Mouse (Mus musculus) monocyte, adult 5-6 weeks (primary cell): ENCODE measurements around the gene Nfix. TPM values are rescaled to one million over a fixed set of nuclear protein-coding genes. Genes with fewer than 3 reads are reported as not detected.

Source experiments
- ATAC-seq: fragments of 153-309, 156-312 bp; replicated peaks from 2 replicates; pipeline ENCODE4 v1.8.0; 2017; ENCODE audit warnings: mild to moderate bottlenecking; ENCODE audit not compliant: low TSS enrichment, insufficient number of reproducible peaks, severe bottlenecking, poor library complexity, low FRiP score
- total RNA-seq: library from RNA; stranded (forward); fragments of 200-1000, 200-491, 200-594 nt; gene quantifications from 3 replicates; pipeline ENCODE4 v1.2.3, GENCODE M21; 2017

The Nfix gene
- total RNA-seq, 1 experiment from 2014 or later: 16.7 TPM

- no peak for ATAC-seq
Observed at GRCm38 (mm10) chr8:84752734-84753582, 47.2 kb downstream of the Nfix start.

GRCm38 (mm10) chr8:84749519-84749918 lies 50.6 kb downstream of the Nfix start:
- ATAC-seq: no peak

- no peak; the same call in 1 of the 2 replicates for ATAC-seq
Observed at GRCm38 (mm10) chr8:84745032-84745925, 54.9 kb downstream of the Nfix start.

- ATAC-seq: no peak; the same call in 1 of the 2 replicates
Observed at GRCm38 (mm10) chr8:84743517-84744420, 56.4 kb downstream of the Nfix start.

GRCm38 (mm10) chr8:84743054-84743415 lies 57.1 kb downstream of the Nfix start:
- no peak for ATAC-seq

GRCm38 (mm10) chr8:84742171-84743053 lies 57.7 kb downstream of the Nfix start:
- ATAC-seq: no peak

GRCm38 (mm10) chr8:84740895-84741843 lies 59.0 kb downstream of the Nfix start:
- ATAC-seq: no peak

- ATAC-seq: no peak
Observed at GRCm38 (mm10) chr8:84739401-84739742, 60.8 kb downstream of the Nfix start.

- no peak for ATAC-seq
Observed at GRCm38 (mm10) chr8:84738715-84739400, 61.3 kb downstream of the Nfix start.

- no peak for ATAC-seq
Observed at GRCm38 (mm10) chr8:84738266-84738665, 61.9 kb downstream of the Nfix start.

- ATAC-seq: peak; percentile 95
Observed at GRCm38 (mm10) chr8:84737608-84738007, 62.5 kb downstream of the Nfix start.

GRCm38 (mm10) chr8:84736521-84736920 lies 63.6 kb downstream of the Nfix start:
- no peak for ATAC-seq

- no peak for ATAC-seq
Observed at GRCm38 (mm10) chr8:84735597-84735996, 64.5 kb downstream of the Nfix start.

- ATAC-seq: no peak
Observed at GRCm38 (mm10) chr8:84734680-84735079, 65.5 kb downstream of the Nfix start.

- ATAC-seq: no peak
Observed at GRCm38 (mm10) chr8:84733959-84734358, 66.2 kb downstream of the Nfix start.

GRCm38 (mm10) chr8:84732996-84733395 lies 67.1 kb downstream of the Nfix start:
- no peak for ATAC-seq
